Mouse (Mus musculus) C2C12 (cell line): ENCODE measurements around the gene Shld1.

Source experiments
- CTCF ChIP-seq: IDR thresholded peaks from one replicate; pipeline ENCODE4 v1.5.1; 2011; ENCODE audit not compliant: control insufficient read depth, insufficient read depth, insufficient read length
- MYOD1 ChIP-seq: IDR thresholded peaks from one replicate; pipeline ENCODE4 v1.6.1; 2011; ENCODE audit warnings: low read depth; ENCODE audit not compliant: control insufficient read depth, insufficient read length
- USF1 ChIP-seq: IDR thresholded peaks from one replicate; pipeline ENCODE4 v1.6.1; 2011; ENCODE audit warnings: low read depth, mild to moderate bottlenecking, control low read depth, moderate library complexity

DNA sequence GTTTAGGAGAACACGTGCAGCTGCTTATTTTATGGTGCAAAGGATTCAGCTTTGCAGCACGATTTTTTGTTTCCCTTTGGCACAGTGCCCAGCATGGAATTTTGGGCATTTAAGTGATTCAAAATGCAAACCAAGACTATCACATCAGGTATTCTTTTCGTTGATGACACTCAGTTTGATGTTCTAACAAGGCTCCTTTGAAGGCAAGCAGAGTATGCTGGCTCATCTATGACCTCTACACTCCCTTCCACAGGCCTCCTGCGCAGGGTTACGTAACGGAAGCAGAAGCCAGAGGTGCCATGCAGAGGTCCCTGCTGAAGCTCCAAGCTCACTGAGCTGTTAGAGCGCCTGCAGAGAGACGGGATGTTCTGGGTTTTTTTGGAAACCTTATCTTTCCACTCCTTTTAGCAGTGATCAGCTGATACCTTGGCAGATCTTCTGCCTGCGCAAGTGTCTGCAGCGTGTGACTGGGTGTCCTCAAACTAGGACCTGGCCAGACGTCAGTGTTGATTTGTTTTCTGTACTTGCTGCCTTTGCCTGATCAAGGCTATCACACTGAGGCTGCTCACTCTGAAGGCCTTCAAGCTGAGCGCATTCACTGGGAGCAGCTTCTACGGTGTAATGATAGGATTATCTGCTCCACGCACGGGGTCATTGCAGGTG is 3.0 kb downstream of the Shld1 start:
- no peak for TF ChIP-seq CTCF
- TF ChIP-seq USF1 = no peak
- no peak for TF ChIP-seq MYOD1
